Mouse (Mus musculus) lung, adult 2 months (tissue): Measurements from ENCODE around the gene Hist1h2ae.

ENCODE experiments used
- CTCF ChIP-seq: fragments of 200-500 bp; IDR thresholded peaks from 2 replicates; pipeline ENCODE4 v1.5.1; 2011; ENCODE audit warnings: mild to moderate bottlenecking, low read length, control low read depth; ENCODE audit not compliant: insufficient read depth
- POLR2A ChIP-seq: fragments of 200-500 bp; IDR thresholded peaks from 2 replicates; pipeline ENCODE4 v1.6.1; 2011; ENCODE audit warnings: low read depth, mild to moderate bottlenecking, control low read depth, low read length, borderline replicate concordance; ENCODE audit errors: extremely low read depth

DNA sequence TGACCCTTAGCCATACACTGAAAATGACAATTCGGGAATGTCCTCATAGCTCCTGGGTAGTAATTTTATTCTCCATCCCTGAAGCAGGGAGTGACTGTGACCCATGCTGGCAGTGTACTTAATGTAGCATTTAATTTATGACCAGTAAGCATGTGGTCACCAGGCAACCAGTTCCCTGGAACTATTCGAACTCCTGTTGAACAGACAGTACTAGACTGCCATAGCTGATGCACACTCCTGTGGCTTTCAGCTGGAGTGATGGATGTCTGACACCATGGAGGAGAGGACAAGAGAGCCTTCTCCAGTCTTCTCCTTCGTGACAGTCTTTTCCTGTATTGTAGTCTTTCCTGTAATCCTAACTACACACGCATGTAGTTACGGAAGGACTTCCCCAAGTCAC lies 42.0 kb downstream of the Hist1h2ae start:
- TF ChIP-seq CTCF (no peak), POLR2A (no peak)
